Mouse (Mus musculus): ENCODE results near the gene Rassf2. TPM values are rescaled to one million over a fixed set of nuclear protein-coding genes. Genes with fewer than 3 reads are reported as not detected.

The Rassf2 gene
- polyA plus RNA-seq, 1 experiment from 2014 or later = 13.5 TPM

GRCm38 (mm10) chr2:132018156-132018555, 11.9 kb downstream of the Rassf2 start:
- H3K9me3 ChIP-seq = no peaks in the 10 kb centered on the region
- no peak for ATAC-seq (ENCODE audit: borderline replicate concordance, extremely low read depth, low FRiP score, low TSS enrichment)
- no peak overlapping the region for H3K4me2 ChIP-seq
- H3K4me3 ChIP-seq = no peak overlapping the region
- no peaks in the 10 kb centered on the region for H3K27me3 ChIP-seq
- H3K27ac ChIP-seq = no peak overlapping the region
- H3K4me1 ChIP-seq = peaks cover 5% of the 10 kb centered on the region; the same call in 1 of the 2 replicates
- no peak overlapping the region for H3K9ac ChIP-seq
- WGBS = 44% methylated on average over 4 of the region's 4 CpGs
- H3K36me3 ChIP-seq = no peaks in the 10 kb centered on the region

DNA sequence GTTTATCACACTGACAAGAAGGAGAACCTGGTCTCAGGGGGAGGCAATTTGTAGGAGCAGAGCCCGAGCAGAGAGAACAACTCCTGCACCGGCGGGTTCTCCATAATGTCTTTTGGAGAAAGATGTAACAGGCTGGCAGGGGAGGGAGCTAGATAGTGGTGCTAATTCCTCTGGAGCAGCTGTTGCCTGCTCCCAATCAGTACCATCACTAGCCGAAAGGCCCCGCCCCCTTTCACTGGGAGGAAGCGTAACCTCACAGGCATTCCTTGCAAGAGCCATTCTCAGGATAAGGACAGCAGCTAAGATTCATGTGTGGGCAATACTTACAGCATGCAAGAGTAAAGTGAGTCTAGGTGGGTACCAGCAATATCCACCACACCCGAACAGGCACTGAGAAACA, 12.4 kb downstream of the Rassf2 start:
- no peaks in the 10 kb centered on the region for H3K27me3 ChIP-seq
- H3K27ac ChIP-seq = no peak overlapping the region
- H3K9ac ChIP-seq = no peak overlapping the region
- no peak overlapping the region for H3K4me3 ChIP-seq
- ATAC-seq (ENCODE audit: borderline replicate concordance, extremely low read depth, low FRiP score, low TSS enrichment) = no peak
- no peaks in the 10 kb centered on the region for H3K36me3 ChIP-seq
- 31% methylated on average over 7 of the region's 7 CpGs for WGBS
- H3K4me1 ChIP-seq = peaks cover 5% of the 10 kb centered on the region; the same call in 1 of the 2 replicates
- H3K9me3 ChIP-seq = no peaks in the 10 kb centered on the region
- no peak overlapping the region for H3K4me2 ChIP-seq

DNA sequence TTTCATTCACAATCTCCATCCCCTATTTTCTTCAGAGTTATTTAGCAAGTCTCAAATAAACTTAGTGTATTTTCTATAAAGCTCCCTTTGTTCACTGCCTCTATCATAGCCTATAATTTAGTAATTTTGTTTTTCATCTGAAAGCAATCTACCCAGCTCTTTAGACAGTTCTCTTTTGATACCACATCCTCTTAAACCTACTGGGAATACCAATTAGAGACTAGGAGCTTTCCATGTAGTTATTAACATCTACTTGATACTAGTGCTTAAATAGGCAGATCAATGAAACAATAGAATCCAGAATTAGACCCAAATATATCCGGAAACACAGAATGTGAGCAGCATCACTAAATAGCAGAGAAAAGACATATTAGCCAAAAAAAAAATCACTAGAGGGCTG, 14.0 kb downstream of the Rassf2 start:
- no peak for ATAC-seq (ENCODE audit: borderline replicate concordance, extremely low read depth, low FRiP score, low TSS enrichment)
- H3K9ac ChIP-seq = no peak overlapping the region
- H3K9me3 ChIP-seq = no peaks in the 10 kb centered on the region
- no peaks in the 10 kb centered on the region for H3K27me3 ChIP-seq
- 0 out of 2 replicates have a peak, but pooled peaks cover 5% of the 10 kb centered on the region for H3K4me1 ChIP-seq
- no peak overlapping the region for H3K4me3 ChIP-seq
- H3K4me2 ChIP-seq = no peak overlapping the region
- no peak overlapping the region for H3K27ac ChIP-seq
- WGBS = 91% methylated on average over 1 of the region's 1 CpGs
- H3K36me3 ChIP-seq = no peaks in the 10 kb centered on the region

GRCm38 (mm10) chr2:132013152-132013551, 16.9 kb downstream of the Rassf2 start:
- H3K27me3 ChIP-seq = no peaks in the 10 kb centered on the region
- H3K4me3 ChIP-seq = no peak overlapping the region
- no peak overlapping the region for H3K9ac ChIP-seq
- no peak for ATAC-seq (ENCODE audit: borderline replicate concordance, extremely low read depth, low FRiP score, low TSS enrichment)
- 0 out of 2 replicates have a peak, but pooled peaks cover 5% of the 10 kb centered on the region for H3K4me1 ChIP-seq
- H3K36me3 ChIP-seq = no peaks in the 10 kb centered on the region
- H3K27ac ChIP-seq = no peak overlapping the region
- H3K4me2 ChIP-seq = no peak overlapping the region
- WGBS = 88% methylated on average over 4 of the region's 4 CpGs
- no peaks in the 10 kb centered on the region for H3K9me3 ChIP-seq

- no peak overlapping the region for H3K27ac ChIP-seq
- no peak overlapping the region for H3K9ac ChIP-seq
- no peak overlapping the region for H3K4me2 ChIP-seq
- no peaks in the 10 kb centered on the region for H3K27me3 ChIP-seq
- peaks cover 16% of the 10 kb centered on the region for H3K4me1 ChIP-seq
- no peak for ATAC-seq (ENCODE audit: borderline replicate concordance, extremely low read depth, low FRiP score, low TSS enrichment)
- no peaks in the 10 kb centered on the region for H3K36me3 ChIP-seq
- H3K4me3 ChIP-seq = no peak overlapping the region
- no peaks in the 10 kb centered on the region for H3K9me3 ChIP-seq
- 81% methylated on average over 2 of the region's 2 CpGs for WGBS
These were observed 19.3 kb downstream of the Rassf2 start for GRCm38 (mm10) chr2:132010781-132011180.

- no peak for ATAC-seq (ENCODE audit: borderline replicate concordance, extremely low read depth, low FRiP score, low TSS enrichment)
- no peak overlapping the region for H3K27ac ChIP-seq
- WGBS = 27% methylated on average over 4 of the region's 4 CpGs
These were observed 21.9 kb downstream of the Rassf2 start for GRCm38 (mm10) chr2:132008186-132008585.

GRCm38 (mm10) chr2:132007475-132007819, 22.6 kb downstream of the Rassf2 start:
- Histone ChIP-seq H3K36me3 (no peaks in the 10 kb centered on the region), H3K9me3 (no peaks in the 10 kb centered on the region), H3K9ac (no peak overlapping the region), H3K4me3 (no peak overlapping the region), H3K4me1 (peaks cover 36% of the 10 kb centered on the region), H3K27me3 (no peaks in the 10 kb centered on the region), H3K4me2 (no peak overlapping the region), H3K27ac (peak overlapping the region; percentile 84)
- no peak for ATAC-seq (ENCODE audit: borderline replicate concordance, extremely low read depth, low FRiP score, low TSS enrichment)
- WGBS = 45% methylated on average over 6 of the region's 6 CpGs

More at GRCm38 (mm10) chr2:132008186-132008585, 21.9 kb downstream of the Rassf2 start:
- no peaks in the 10 kb centered on the region for H3K27me3 ChIP-seq
- H3K4me2 ChIP-seq = no peak overlapping the region
- no peaks in the 10 kb centered on the region for H3K36me3 ChIP-seq
- peaks cover 36% of the 10 kb centered on the region for H3K4me1 ChIP-seq
- H3K9me3 ChIP-seq = no peaks in the 10 kb centered on the region
- H3K4me3 ChIP-seq = no peak overlapping the region
- H3K9ac ChIP-seq = no peak overlapping the region

DNA sequence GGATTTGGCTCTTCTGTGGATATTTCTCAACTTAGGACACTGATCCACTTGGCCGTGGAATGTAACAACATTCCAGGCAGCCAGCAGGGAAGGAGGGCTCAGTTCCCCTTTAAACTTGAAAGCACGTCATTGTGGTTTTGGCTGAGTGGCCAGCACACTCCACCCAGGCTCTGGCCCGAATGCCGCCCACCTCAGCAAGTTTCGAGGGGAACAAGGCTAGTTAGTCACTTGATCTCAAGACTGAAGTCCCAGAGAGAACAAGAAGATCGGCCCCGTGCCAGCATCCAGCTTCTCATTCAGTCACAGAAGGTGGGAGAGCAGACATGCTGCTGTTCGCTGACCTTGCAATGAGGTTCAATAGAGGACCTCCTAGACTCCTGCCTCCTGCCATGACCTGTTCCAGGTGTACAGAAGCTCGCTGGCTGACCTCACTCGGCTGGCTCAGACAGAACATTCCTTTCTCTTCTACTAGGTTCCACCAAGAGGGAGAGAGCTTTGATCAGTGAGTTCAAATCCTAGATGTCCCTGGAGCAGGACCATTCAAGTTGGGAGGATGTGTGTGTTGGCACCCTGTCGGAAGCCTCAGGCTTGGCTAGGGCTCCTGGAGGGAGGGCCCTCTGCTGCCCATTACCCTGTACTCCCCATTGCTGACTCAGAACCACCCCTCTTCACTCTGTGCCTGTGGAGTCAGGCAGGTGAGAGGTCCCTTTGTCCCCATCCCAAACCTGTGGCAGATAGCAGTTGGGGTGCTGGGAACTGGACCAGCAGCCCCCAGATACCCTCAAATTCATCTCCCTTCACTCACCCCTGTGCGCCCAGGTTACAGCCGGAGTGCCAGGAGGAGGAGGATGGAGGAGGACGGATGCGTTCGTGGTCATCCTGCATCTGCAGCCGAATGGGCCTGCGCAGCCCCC, 23.2 kb downstream of the Rassf2 start:
- WGBS = 63% methylated on average over 18 of the region's 18 CpGs
- ATAC-seq (ENCODE audit: borderline replicate concordance, extremely low read depth, low FRiP score, low TSS enrichment) = peak; percentile 80
- Histone ChIP-seq H3K4me2 (no peak overlapping the region; the same call in 1 of the 2 replicates), H3K27ac (peak overlapping the region; percentile 84), H3K4me1 (peaks cover 42% of the 10 kb centered on the region), H3K9ac (no peak overlapping the region), H3K4me3 (no peak overlapping the region), H3K9me3 (no peaks in the 10 kb centered on the region), H3K27me3 (no peaks in the 10 kb centered on the region), H3K36me3 (no peaks in the 10 kb centered on the region)

DNA sequence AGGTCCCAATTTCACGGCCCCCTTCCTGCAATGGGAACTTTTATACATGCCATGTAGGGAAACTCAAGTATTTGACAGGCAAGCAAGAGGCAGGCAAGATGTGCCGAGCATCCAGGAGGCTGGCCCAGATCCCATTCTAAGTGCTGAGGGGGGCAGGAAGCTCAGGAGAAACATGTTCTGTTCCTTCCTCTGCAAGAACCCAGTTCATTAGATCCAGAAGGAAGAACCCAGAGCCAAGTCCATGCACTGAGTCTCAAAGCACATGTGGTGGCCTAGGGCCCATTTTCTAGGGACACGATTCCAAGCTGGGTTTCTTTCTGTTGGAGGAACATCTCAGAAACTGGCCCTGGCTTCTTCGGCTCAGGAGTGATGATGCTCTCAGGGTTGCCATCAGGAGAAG, 24.6 kb downstream of the Rassf2 start:
- Histone ChIP-seq H3K9ac (no peak overlapping the region), H3K4me3 (no peak overlapping the region), H3K27me3 (no peaks in the 10 kb centered on the region), H3K36me3 (no peaks in the 10 kb centered on the region), H3K4me1 (peaks cover 46% of the 10 kb centered on the region), H3K27ac (peak overlapping the region; percentile 84), H3K9me3 (no peaks in the 10 kb centered on the region), H3K4me2 (no peak overlapping the region)
- no peak for ATAC-seq (ENCODE audit: borderline replicate concordance, extremely low read depth, low FRiP score, low TSS enrichment)
- 71% methylated on average over 4 of the region's 4 CpGs for WGBS

DNA sequence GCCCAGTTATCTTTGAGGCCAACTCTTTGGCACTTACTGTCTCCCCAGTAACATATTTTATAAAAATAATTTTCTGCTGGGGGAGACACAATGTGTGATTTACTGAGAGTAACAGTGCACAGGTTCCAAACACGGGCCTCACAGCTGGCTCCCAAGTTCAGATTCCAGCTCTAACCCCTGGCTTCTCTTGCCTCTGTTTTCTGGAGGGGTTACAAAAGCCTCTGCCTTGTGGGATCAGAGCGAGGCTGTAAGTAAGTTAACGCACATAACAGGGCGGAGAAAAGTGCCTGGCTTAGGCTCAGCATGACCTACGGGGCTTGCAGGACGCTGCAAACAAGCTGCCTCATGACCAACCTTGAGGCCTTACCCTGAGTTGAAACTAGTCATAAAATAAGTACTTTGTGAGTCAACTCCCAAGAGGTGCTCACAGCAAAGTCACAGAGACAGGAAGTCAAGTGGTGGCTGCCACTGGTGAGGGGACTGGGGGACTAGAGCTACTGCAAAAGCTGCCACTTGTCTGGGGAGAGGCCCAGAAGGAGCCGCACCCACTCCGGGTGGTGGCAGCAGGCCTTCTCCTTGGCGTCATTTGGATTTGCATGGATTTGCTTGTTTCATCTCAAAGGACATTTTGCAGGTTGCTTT, 25.4 kb downstream of the Rassf2 start:
- Histone ChIP-seq H3K4me2 (no peak overlapping the region), H3K9me3 (no peaks in the 10 kb centered on the region), H3K27ac (peak overlapping the region; percentile 84), H3K4me3 (no peak overlapping the region), H3K27me3 (no peaks in the 10 kb centered on the region), H3K9ac (no peak overlapping the region), H3K4me1 (peaks cover 46% of the 10 kb centered on the region), H3K36me3 (no peaks in the 10 kb centered on the region)
- no peak for ATAC-seq (ENCODE audit: borderline replicate concordance, extremely low read depth, low FRiP score, low TSS enrichment)
- WGBS = 78% methylated on average over 9 of the region's 9 CpGs

DNA sequence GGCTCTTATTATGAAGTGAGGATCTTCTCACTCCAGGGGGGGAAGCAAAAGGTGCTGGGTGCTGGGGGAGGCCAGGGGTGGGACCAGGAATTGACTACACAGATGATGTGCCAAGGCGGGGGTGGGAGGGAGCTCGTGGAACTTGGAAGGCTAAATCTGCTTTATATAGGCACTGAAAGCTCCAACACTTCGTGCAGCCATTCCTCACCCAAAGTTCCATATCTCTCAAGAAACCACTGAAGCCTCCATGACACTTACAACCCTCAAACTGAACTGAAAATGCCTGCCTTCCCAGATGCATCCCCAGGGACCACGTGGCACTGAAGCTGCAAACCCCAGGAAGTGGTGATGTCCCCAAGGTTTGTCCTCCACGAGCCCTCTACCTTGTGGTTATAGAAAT, 26.1 kb downstream of the Rassf2 start:
- 48% methylated on average over 5 of the region's 5 CpGs for WGBS
- Histone ChIP-seq H3K4me2 (no peak overlapping the region), H3K36me3 (no peaks in the 10 kb centered on the region), H3K9ac (no peak overlapping the region), H3K4me3 (no peak overlapping the region), H3K9me3 (no peaks in the 10 kb centered on the region), H3K4me1 (peaks cover 46% of the 10 kb centered on the region), H3K27me3 (no peaks in the 10 kb centered on the region), H3K27ac (0 out of 2 replicates have a peak overlapping the region, but pooled peaks have one; percentile 84)
- ATAC-seq (ENCODE audit: borderline replicate concordance, extremely low read depth, low FRiP score, low TSS enrichment) = no peak

- H3K36me3 ChIP-seq = no peaks in the 10 kb centered on the region
- no peaks in the 10 kb centered on the region for H3K9me3 ChIP-seq
- H3K4me2 ChIP-seq = no peak overlapping the region
- peaks cover 42% of the 10 kb centered on the region for H3K4me1 ChIP-seq
- H3K27me3 ChIP-seq = no peaks in the 10 kb centered on the region
- H3K4me3 ChIP-seq = no peak overlapping the region
- 0 out of 2 replicates have a peak overlapping the region, but pooled peaks have one; percentile 42 for H3K27ac ChIP-seq
- H3K9ac ChIP-seq = no peak overlapping the region
- 42% methylated on average over 13 of the region's 13 CpGs for WGBS
- ATAC-seq (ENCODE audit: borderline replicate concordance, extremely low read depth, low FRiP score, low TSS enrichment) = no peak
These were observed 28.2 kb downstream of the Rassf2 start for GRCm38 (mm10) chr2:132001696-132002334.

Data from lung, embryonic 15.5 days (tissue).